Mouse (Mus musculus) layer of hippocampus, adult 9-11 months (tissue): ENCODE measurements around the gene Uxs1.

Experiments
- DNase-seq: peaks from one replicate; pipeline ENCODE4 v3.0.0; 2022

Gene Uxs1

DNA sequence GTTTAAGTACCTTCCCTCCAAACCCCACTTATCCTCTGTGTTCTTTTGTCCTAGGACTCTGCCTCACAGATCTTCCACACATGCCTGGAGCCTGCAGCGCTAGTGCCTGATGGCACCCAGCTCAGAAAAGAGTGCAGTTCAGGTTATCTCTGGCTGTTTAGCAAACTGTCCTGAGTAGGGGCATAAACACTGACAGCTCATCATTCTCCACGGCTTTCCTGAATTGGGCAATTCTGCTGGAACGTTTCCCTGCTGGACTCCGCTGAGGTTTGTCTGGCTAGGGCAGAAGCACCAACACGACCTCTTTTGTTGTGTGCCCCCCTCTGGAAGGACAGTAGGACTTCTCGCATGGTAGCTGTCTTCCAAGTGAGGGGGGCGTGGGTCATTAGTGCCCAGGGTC is 109.6 kb downstream of the Uxs1 start:
- DNase-seq = no peak

DNA sequence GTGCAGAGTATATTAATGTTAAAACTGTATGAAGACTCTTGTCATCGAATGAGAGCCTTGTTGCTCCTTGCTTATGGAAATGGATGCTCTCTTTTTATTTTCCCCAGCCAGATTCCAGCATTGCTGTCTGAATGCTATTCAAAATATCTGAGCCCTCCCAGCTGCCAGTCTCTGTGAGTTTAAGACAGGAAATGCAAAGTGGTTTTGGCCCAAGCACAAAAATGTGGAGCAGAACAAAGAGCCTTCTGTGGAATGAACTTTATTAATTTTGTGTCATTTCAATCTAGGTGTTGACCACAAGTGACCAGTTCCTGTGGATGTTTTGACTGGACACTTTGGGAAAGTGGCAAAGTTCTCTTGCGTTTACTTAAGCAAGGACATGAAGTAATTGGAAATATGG is 112.8 kb downstream of the Uxs1 start:
- DNase-seq = no peak

DNA sequence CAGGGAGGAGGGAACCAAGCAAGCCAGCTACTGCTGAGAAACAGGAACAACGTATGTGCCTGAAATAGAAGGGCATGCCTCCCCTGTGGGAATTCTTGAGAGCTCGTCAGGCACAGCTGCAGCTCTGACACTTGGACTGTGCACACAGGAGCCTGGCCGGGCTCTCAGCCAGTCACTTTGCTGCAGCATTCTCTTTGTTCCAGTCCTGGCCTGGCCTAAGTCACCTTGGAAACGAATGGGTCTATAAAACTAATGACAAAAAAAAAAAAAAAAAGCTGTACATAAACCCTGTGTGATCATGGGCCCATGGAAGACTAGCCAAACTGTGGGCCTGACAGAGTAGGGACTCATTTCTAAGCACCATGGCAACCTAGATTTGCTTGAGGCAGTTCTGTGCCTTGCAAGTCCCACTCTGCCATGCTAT is 129.0 kb downstream of the Uxs1 start:
- no peak for DNase-seq
